Mouse (Mus musculus) G1E (cell line): ENCODE measurements at regions not wholly inside any gene's neighbourhood (a gene's known extent, or its start where the extent isn't known, plus 50 kb on each side); places are given as distances from the start of the nearest gene placed in this dataset.

Experiments used
- CTCF ChIP-seq: IDR thresholded peaks from 2 replicates; pipeline ENCODE4 v1.5.1; 2012; ENCODE audit warnings: low read depth, low read length, inconsistent platforms, mixed read lengths
- GATA1 ChIP-seq: IDR thresholded peaks from 2 replicates; pipeline ENCODE4 v1.6.1; 2012; ENCODE audit warnings: borderline replicate concordance, low read length, inconsistent platforms, mixed read lengths
- POLR2AphosphoS5 ChIP-seq: IDR thresholded peaks from 2 replicates; pipeline ENCODE4 v1.6.1; 2012; ENCODE audit warnings: low read depth, low read length, inconsistent platforms; ENCODE audit not compliant: insufficient replicate concordance
- TAL1 ChIP-seq: conservative IDR thresholded peaks from 2 replicates; pipeline ENCODE4 v1.6.1; 2012; ENCODE audit warnings: low read depth, low read length, inconsistent platforms, mixed read lengths

- TF ChIP-seq CTCF (no peak), GATA1 (no peak), POLR2AphosphoS5 (no peak), TAL1 (no peak)
Observed at GRCm38 (mm10) chr5:39159651-39160050, 283.0 kb upstream of the Clnk start.
